Mouse (Mus musculus) kidney, adult 2 months (tissue): ENCODE results near the gene Nectin1. TPM values are rescaled to one million over a fixed set of nuclear protein-coding genes. Genes with fewer than 3 reads are reported as not detected.

Source experiments
- DNase-seq: peaks from one replicate; pipeline ENCODE4 v3.0.0; 2021
- H3K27ac ChIP-seq: fragments of 200-500 bp; 2 replicates; pipeline ENCODE4 v1.5.1; 2012; ENCODE audit warnings: low read depth, low read length, control low read depth, inconsistent platforms; ENCODE audit not compliant: insufficient read depth
- H3K27me3 ChIP-seq: fragments of 200-500 bp; replicated peaks from 2 replicates; pipeline ENCODE4 v1.6.1; 2012; ENCODE audit warnings: mild to moderate bottlenecking, moderate library complexity, low read length, inconsistent platforms; ENCODE audit not compliant: control insufficient read depth, insufficient read depth
- H3K36me3 ChIP-seq: fragments of 200-500 bp; 2 replicates; pipeline ENCODE4 v1.6.1; 2012; ENCODE audit warnings: mild to moderate bottlenecking, moderate library complexity, low read length, inconsistent platforms; ENCODE audit not compliant: control insufficient read depth, insufficient read depth
- H3K4me1 ChIP-seq: fragments of 200-500 bp; 2 replicates; pipeline ENCODE4 v1.6.1; 2011; ENCODE audit warnings: low read length; ENCODE audit not compliant: control insufficient read depth, insufficient read depth
- H3K4me3 ChIP-seq: fragments of 200-500 bp; 2 replicates; pipeline ENCODE4 v1.5.1; 2011; ENCODE audit warnings: mild to moderate bottlenecking, low read depth, low read length, control low read depth; ENCODE audit not compliant: insufficient read depth
- CTCF ChIP-seq: fragments of 200-500 bp; conservative IDR thresholded peaks from 2 replicates; pipeline ENCODE4 v1.5.1; 2011; ENCODE audit warnings: low read depth, mild to moderate bottlenecking, control low read depth, low read length, moderate library complexity, mixed read lengths; ENCODE audit not compliant: insufficient read depth, insufficient read length
- POLR2A ChIP-seq: fragments of 200-500 bp; IDR thresholded peaks from one replicate; pipeline ENCODE4 v1.6.1; 2011; ENCODE audit warnings: low read depth, low read length, control low read depth
- WGBS: fragments of 180-500 bp; shearing (Covaris S2); methylation state at CpG from one replicate; pipeline ENCODE4 v1.1.7; 2018; 5-methylcytosine and 5-hydroxymethylcytosine counted together
- polyA plus RNA-seq: library from polyadenylated mRNA; depleted of rRNA; stranded (reverse); fragments of >200 nt; gene quantifications from 2 replicates; pipeline ENCODE4 v1.2.3, GENCODE M21; 2012

The Nectin1 gene
- polyA plus RNA-seq, 1 experiment: 26.5 TPM

GRCm38 (mm10) chr9:43747710-43748109 is 3.9 kb downstream of the Nectin1 start:
- 72% methylated on average over 9 of the region's 9 CpGs for WGBS
- peaks cover 5% of the 10 kb centered on the region; the same call in 1 of the 2 replicates for H3K4me1 ChIP-seq
- TF ChIP-seq CTCF: no peak
- TF ChIP-seq POLR2A: no peak
- no peak overlapping the region for H3K27ac ChIP-seq
- no peak for DNase-seq
- H3K4me3 ChIP-seq: no peak overlapping the region
- no peaks in the 10 kb centered on the region for H3K36me3 ChIP-seq
- H3K27me3 ChIP-seq: no peaks in the 10 kb centered on the region

- peaks cover 11% of the 10 kb centered on the region; the same call in 1 of the 2 replicates for H3K4me1 ChIP-seq
- H3K27me3 ChIP-seq: no peaks in the 10 kb centered on the region
- no peak overlapping the region for H3K4me3 ChIP-seq
- H3K36me3 ChIP-seq: no peaks in the 10 kb centered on the region
- DNase-seq: no peak
- TF ChIP-seq CTCF: no peak
- no peak for TF ChIP-seq POLR2A
- 86% methylated on average over 5 of the region's 5 CpGs for WGBS
- H3K27ac ChIP-seq: no peak overlapping the region
These were observed 4.7 kb downstream of the Nectin1 start for GRCm38 (mm10) chr9:43748519-43748918.

GRCm38 (mm10) chr9:43750053-43750452 is 6.3 kb downstream of the Nectin1 start:
- no peaks in the 10 kb centered on the region for H3K36me3 ChIP-seq
- no peak for TF ChIP-seq POLR2A
- TF ChIP-seq CTCF: no peak
- DNase-seq: no peak
- WGBS: 77% methylated on average over 9 of the region's 9 CpGs
- H3K27ac ChIP-seq: no peak overlapping the region
- peaks cover 21% of the 10 kb centered on the region; the same call in 1 of the 2 replicates for H3K4me1 ChIP-seq
- H3K27me3 ChIP-seq: no peaks in the 10 kb centered on the region
- H3K4me3 ChIP-seq: no peak overlapping the region

- Histone ChIP-seq H3K27ac (no peak overlapping the region), H3K4me1 (peaks cover 26% of the 10 kb centered on the region; the same call in 1 of the 2 replicates)
- TF ChIP-seq POLR2A: no peak
- TF ChIP-seq CTCF: no peak
These were observed 7.3 kb downstream of the Nectin1 start for GRCm38 (mm10) chr9:43751111-43751510.

GRCm38 (mm10) chr9:43753481-43753880 is 9.7 kb downstream of the Nectin1 start:
- no peaks in the 10 kb centered on the region for H3K36me3 ChIP-seq
- H3K4me3 ChIP-seq: no peak overlapping the region
- H3K27me3 ChIP-seq: no peaks in the 10 kb centered on the region
- H3K4me1 ChIP-seq: peaks cover 37% of the 10 kb centered on the region
- TF ChIP-seq CTCF (no peak), POLR2A (no peak)
- no peak for DNase-seq
- WGBS: 63% methylated on average over 6 of the region's 6 CpGs
- H3K27ac ChIP-seq: peak overlapping the region; percentile 81

More at GRCm38 (mm10) chr9:43751111-43751510, 7.3 kb downstream of the Nectin1 start:
- Histone ChIP-seq H3K4me3 (no peak overlapping the region), H3K36me3 (no peaks in the 10 kb centered on the region), H3K27me3 (no peaks in the 10 kb centered on the region)
- 52% methylated on average over 8 of the region's 8 CpGs for WGBS
- no peak for DNase-seq

GRCm38 (mm10) chr9:43754083-43754482 is 10.3 kb downstream of the Nectin1 start:
- Histone ChIP-seq H3K27me3 (no peaks in the 10 kb centered on the region), H3K27ac (peak overlapping the region; percentile 81), H3K4me3 (no peak overlapping the region), H3K4me1 (peaks cover 43% of the 10 kb centered on the region), H3K36me3 (no peaks in the 10 kb centered on the region)
- TF ChIP-seq CTCF (no peak), POLR2A (no peak)
- peak; percentile 91 for DNase-seq
- WGBS: 43% methylated on average over 5 of the region's 5 CpGs

- peak overlapping the region; percentile 14 for H3K27ac ChIP-seq
- H3K27me3 ChIP-seq: no peaks in the 10 kb centered on the region
- H3K4me1 ChIP-seq: peaks cover 48% of the 10 kb centered on the region
- no peaks in the 10 kb centered on the region for H3K36me3 ChIP-seq
- TF ChIP-seq POLR2A (no peak), CTCF (no peak)
- WGBS: 64% methylated on average over 9 of the region's 9 CpGs
- no peak overlapping the region for H3K4me3 ChIP-seq
- no peak for DNase-seq
These were observed 11.0 kb downstream of the Nectin1 start for GRCm38 (mm10) chr9:43754768-43755197.

GRCm38 (mm10) chr9:43755464-43755863 is 11.7 kb downstream of the Nectin1 start:
- no peak for TF ChIP-seq POLR2A
- TF ChIP-seq CTCF: no peak
- H3K27ac ChIP-seq: peak overlapping the region; percentile 14

More at GRCm38 (mm10) chr9:43755464-43755863, 11.7 kb downstream of the Nectin1 start:
- no peak for DNase-seq
- Histone ChIP-seq H3K4me1 (peaks cover 48% of the 10 kb centered on the region), H3K36me3 (no peaks in the 10 kb centered on the region), H3K27me3 (no peaks in the 10 kb centered on the region), H3K4me3 (no peak overlapping the region)
- 50% methylated on average over 4 of the region's 4 CpGs for WGBS
